Mouse (Mus musculus) spleen, adult 2 months (tissue): ENCODE measurements around the gene Fbxl18. TPM values are rescaled to one million over a fixed set of nuclear protein-coding genes. Genes with fewer than 3 reads are reported as not detected.

Experiments
- DNase-seq, 2 experiments: peaks; one replicate each; pipeline versions ENCODE4 v3.0.0 to v3.0.0-alpha.2; 2012 to 2021; ENCODE audit warnings: low spot score in 2 of 2, low read depth in 1 of 2
- H3K27ac ChIP-seq: fragments of 200-500 bp; 2 replicates; pipeline ENCODE4 v1.5.1; 2012; ENCODE audit warnings: low read length, inconsistent platforms; ENCODE audit not compliant: insufficient read depth
- H3K27me3 ChIP-seq: fragments of 200-500 bp; 2 replicates; pipeline ENCODE4 v1.6.1; 2012; ENCODE audit warnings: mild to moderate bottlenecking, moderate library complexity, low read length, inconsistent platforms; ENCODE audit not compliant: control insufficient read depth, insufficient read depth
- H3K36me3 ChIP-seq: fragments of 200-500 bp; 2 replicates; pipeline ENCODE4 v1.6.1; 2012; ENCODE audit warnings: mild to moderate bottlenecking, low read length, inconsistent platforms; ENCODE audit not compliant: control insufficient read depth, insufficient read depth
- H3K4me1 ChIP-seq: fragments of 200-500 bp; 2 replicates; pipeline ENCODE4 v1.6.1; 2011; ENCODE audit warnings: inconsistent platforms; ENCODE audit not compliant: control insufficient read depth, insufficient read depth, insufficient read length
- H3K4me3 ChIP-seq: fragments of 200-500 bp; 2 replicates; pipeline ENCODE4 v1.5.1; 2011; ENCODE audit warnings: mild to moderate bottlenecking, inconsistent platforms; ENCODE audit not compliant: insufficient read depth, insufficient read length; ENCODE audit errors: extremely low read depth
- CTCF ChIP-seq: fragments of 200-500 bp; IDR thresholded peaks from 2 replicates; pipeline ENCODE4 v1.5.1; 2011; ENCODE audit warnings: mild to moderate bottlenecking, inconsistent platforms; ENCODE audit not compliant: insufficient read depth, insufficient read length, insufficient replicate concordance; ENCODE audit errors: extremely low read depth
- POLR2A ChIP-seq: fragments of 200-500 bp; IDR thresholded peaks from 2 replicates; pipeline ENCODE4 v1.6.1; 2011; ENCODE audit warnings: low read depth, low read length, inconsistent platforms
- WGBS: fragments of 180-500 bp; shearing (Covaris S2); methylation state at CpG from one replicate; pipeline ENCODE4 v1.1.7; 2018; 5-methylcytosine and 5-hydroxymethylcytosine counted together
- polyA plus RNA-seq: library from polyadenylated mRNA; depleted of rRNA; stranded (reverse); fragments of >200 nt; gene quantifications from 2 replicates; pipeline ENCODE4 v1.2.3, GENCODE M21; 2012

The Fbxl18 gene
- polyA plus RNA-seq, 1 experiment = 15.8 TPM

GRCm38 (mm10) chr5:142886761-142887160 lies 8.5 kb downstream of the Fbxl18 start:
- no peak overlapping the region for H3K4me3 ChIP-seq
- 94% methylated on average over 20 of the region's 20 CpGs for WGBS
- DNase-seq = no peak
- H3K27ac ChIP-seq = no peak overlapping the region
- H3K27me3 ChIP-seq = no peaks in the 10 kb centered on the region
- no peaks in the 10 kb centered on the region for H3K4me1 ChIP-seq
- peaks cover 9% of the 10 kb centered on the region for H3K36me3 ChIP-seq
- TF ChIP-seq POLR2A (no peak), CTCF (no peak)

GRCm38 (mm10) chr5:142886181-142886580 lies 9.0 kb downstream of the Fbxl18 start:
- no peaks in the 10 kb centered on the region for H3K27me3 ChIP-seq

GRCm38 (mm10) chr5:142882471-142882870 lies 12.8 kb downstream of the Fbxl18 start:
- Histone ChIP-seq H3K27me3 (no peaks in the 10 kb centered on the region), H3K36me3 (peaks cover 9% of the 10 kb centered on the region), H3K27ac (no peak overlapping the region), H3K4me1 (peaks cover 2% of the 10 kb centered on the region; the same call in 1 of the 2 replicates), H3K4me3 (no peak overlapping the region)
- WGBS = 89% methylated on average over 11 of the region's 11 CpGs
- no peak for DNase-seq
- TF ChIP-seq CTCF (no peak), POLR2A (no peak)

More at GRCm38 (mm10) chr5:142886181-142886580, 9.0 kb downstream of the Fbxl18 start:
- Histone ChIP-seq H3K27ac (no peak overlapping the region), H3K36me3 (peaks cover 9% of the 10 kb centered on the region), H3K4me3 (no peak overlapping the region), H3K4me1 (no peaks in the 10 kb centered on the region)
- no peak for DNase-seq
- TF ChIP-seq CTCF (no peak), POLR2A (no peak)
- 96% methylated on average over 19 of the region's 19 CpGs for WGBS

GRCm38 (mm10) chr5:142881936-142882335 lies 13.3 kb downstream of the Fbxl18 start:
- H3K36me3 ChIP-seq = peaks cover 9% of the 10 kb centered on the region
- 40% methylated on average over 8 of the region's 8 CpGs for WGBS

GRCm38 (mm10) chr5:142880806-142881516 lies 14.3 kb downstream of the Fbxl18 start:
- 29% methylated on average over 13 of the region's 13 CpGs for whole genome bisulfite sequencing
- TF ChIP-seq CTCF = no peak
- TF ChIP-seq POLR2A = no peak
- peaks cover 6% of the 10 kb centered on the region for H3K36me3 ChIP-seq
- H3K27me3 ChIP-seq = no peaks in the 10 kb centered on the region
- no peak overlapping the region for H3K27ac ChIP-seq
- H3K4me3 ChIP-seq = no peak overlapping the region
- no peak for DNase-seq
- H3K4me1 ChIP-seq = peaks cover 2% of the 10 kb centered on the region; the same call in 1 of the 2 replicates

More at GRCm38 (mm10) chr5:142881936-142882335, 13.3 kb downstream of the Fbxl18 start:
- peaks cover 2% of the 10 kb centered on the region; the same call in 1 of the 2 replicates for H3K4me1 ChIP-seq
- no peak for TF ChIP-seq CTCF
- no peak for TF ChIP-seq POLR2A
- H3K27me3 ChIP-seq = no peaks in the 10 kb centered on the region
- H3K4me3 ChIP-seq = no peak overlapping the region
- no peak overlapping the region for H3K27ac ChIP-seq
- DNase-seq = no peak

GRCm38 (mm10) chr5:142880246-142880645 lies 15.0 kb downstream of the Fbxl18 start:
- Histone ChIP-seq H3K27me3 (no peaks in the 10 kb centered on the region), H3K36me3 (peaks cover 2% of the 10 kb centered on the region; the same call in 1 of the 2 replicates), H3K4me1 (peaks cover 2% of the 10 kb centered on the region; the same call in 1 of the 2 replicates), H3K27ac (no peak overlapping the region), H3K4me3 (no peak overlapping the region)
- WGBS = 82% methylated on average over 6 of the region's 6 CpGs
- TF ChIP-seq POLR2A (no peak), CTCF (no peak)
- no peak for DNase-seq
